Mouse (Mus musculus): ENCODE measurements around the gene Fam184a.

- TF ChIP-seq CTCF (IDR thresholded peaks at IDR 0.05; ENCODE audit: low read depth, low read length) = no peak
- TF ChIP-seq GATA1 (IDR thresholded peaks at IDR 0.05; ENCODE audit: borderline replicate concordance, low read length) = no peak
These were observed 152.1 kb downstream of the Fam184a start for GRCm38 (mm10) chr10:53598821-53599220.

All from G1E (cell line).